Mouse (Mus musculus) testis, adult 2 months (tissue): ENCODE measurements around the gene Ercc2. TPM values are rescaled to one million over a fixed set of nuclear protein-coding genes. Genes with fewer than 3 reads are reported as not detected.
A peak's percentile ranks its signal among the peaks of the same experiment; 100 is the strongest.

Source experiments
- H3K27ac ChIP-seq: fragments of 200-500 bp; 2 replicates; pipeline ENCODE4 v1.5.1; 2012; ENCODE audit warnings: low read depth, low read length; ENCODE audit not compliant: control insufficient read depth, insufficient read depth
- H3K27me3 ChIP-seq: fragments of 200-500 bp; 2 replicates; pipeline ENCODE4 v1.6.1; 2012; ENCODE audit warnings: mild to moderate bottlenecking, low read length, moderate library complexity; ENCODE audit not compliant: control insufficient read depth, insufficient read depth
- H3K36me3 ChIP-seq: fragments of 200-500 bp; 2 replicates; pipeline ENCODE4 v1.6.1; 2012; ENCODE audit warnings: mild to moderate bottlenecking, low read length; ENCODE audit not compliant: control insufficient read depth, insufficient read depth
- H3K4me1 ChIP-seq: fragments of 200-500 bp; 2 replicates; pipeline ENCODE4 v1.6.1; 2012; ENCODE audit warnings: low read length; ENCODE audit not compliant: control insufficient read depth, insufficient read depth
- H3K4me3 ChIP-seq: fragments of 200-500 bp; 2 replicates; pipeline ENCODE4 v1.5.1; 2012; ENCODE audit warnings: low read depth, mild to moderate bottlenecking, low read length, moderate library complexity, mixed read lengths; ENCODE audit not compliant: control insufficient read depth
- CTCF ChIP-seq: fragments of 200-500 bp; IDR thresholded peaks from 2 replicates; pipeline ENCODE4 v1.5.1; 2012; ENCODE audit warnings: low read depth, mild to moderate bottlenecking, inconsistent platforms, low read length, moderate library complexity; ENCODE audit not compliant: control insufficient read depth, insufficient read depth, insufficient replicate concordance
- POLR2A ChIP-seq: fragments of 200-500 bp; IDR thresholded peaks from 2 replicates; pipeline ENCODE4 v1.6.1; 2012; ENCODE audit warnings: low read depth, mild to moderate bottlenecking, inconsistent platforms, low read length, moderate library complexity; ENCODE audit not compliant: control insufficient read depth
- polyA plus RNA-seq: library from polyadenylated mRNA; depleted of rRNA; stranded (reverse); fragments of >200 nt; gene quantifications from 2 replicates; pipeline ENCODE4 v1.2.3, GENCODE M21; 2012

Gene Ercc2
- polyA plus RNA-seq, 1 experiment: 53.3 TPM

- no peaks in the 10 kb centered on the region for H3K27me3 ChIP-seq
- no peak overlapping the region for H3K4me3 ChIP-seq
- no peak overlapping the region for H3K27ac ChIP-seq
- TF ChIP-seq POLR2A: no peak
- no peak for TF ChIP-seq CTCF
- H3K36me3 ChIP-seq: no peaks in the 10 kb centered on the region; the same call in 1 of the 2 replicates
- H3K4me1 ChIP-seq: peaks cover 6% of the 10 kb centered on the region
Observed at GRCm38 (mm10) chr7:19375368-19375767, 6.4 kb upstream of the Ercc2 start.

GRCm38 (mm10) chr7:19376019-19376418 is 5.8 kb upstream of the Ercc2 start:
- H3K36me3 ChIP-seq: no peaks in the 10 kb centered on the region; the same call in 1 of the 2 replicates
- H3K27me3 ChIP-seq: no peaks in the 10 kb centered on the region
- H3K4me1 ChIP-seq: peaks cover 6% of the 10 kb centered on the region
- TF ChIP-seq CTCF (no peak), POLR2A (no peak)
- H3K4me3 ChIP-seq: no peak overlapping the region
- no peak overlapping the region for H3K27ac ChIP-seq

GRCm38 (mm10) chr7:19378049-19378448 is 3.8 kb upstream of the Ercc2 start:
- no peak overlapping the region for H3K4me3 ChIP-seq
- H3K36me3 ChIP-seq: no peaks in the 10 kb centered on the region; the same call in 1 of the 2 replicates
- no peak for TF ChIP-seq CTCF
- no peak for TF ChIP-seq POLR2A
- peaks cover 5% of the 10 kb centered on the region for H3K4me1 ChIP-seq
- no peak overlapping the region for H3K27ac ChIP-seq
- no peaks in the 10 kb centered on the region for H3K27me3 ChIP-seq

- Histone ChIP-seq H3K36me3 (peaks cover 2% of the 10 kb centered on the region), H3K4me3 (peak overlapping the region; percentile 96), H3K4me1 (peaks cover 3% of the 10 kb centered on the region), H3K27me3 (no peaks in the 10 kb centered on the region), H3K27ac (peak overlapping the region; percentile 81)
- TF ChIP-seq CTCF (peak; percentile 15; the same call in 1 of the 2 replicates), POLR2A (no peak)
Observed at GRCm38 (mm10) chr7:19382166-19382541, 344 bp downstream of the Ercc2 start.

- Histone ChIP-seq H3K4me1 (peaks cover 3% of the 10 kb centered on the region), H3K27ac (no peak overlapping the region), H3K36me3 (peaks cover 2% of the 10 kb centered on the region), H3K27me3 (no peaks in the 10 kb centered on the region), H3K4me3 (no peak overlapping the region)
- TF ChIP-seq POLR2A (no peak; the same call in 1 of the 2 replicates), CTCF (no peak)
Observed at GRCm38 (mm10) chr7:19383708-19384107, 1.9 kb downstream of the Ercc2 start.

GRCm38 (mm10) chr7:19388699-19389413 is 7.0 kb downstream of the Ercc2 start:
- H3K27me3 ChIP-seq: no peaks in the 10 kb centered on the region
- no peak overlapping the region for H3K27ac ChIP-seq
- H3K4me1 ChIP-seq: no peaks in the 10 kb centered on the region
- TF ChIP-seq POLR2A (no peak), CTCF (no peak)
- no peak overlapping the region for H3K4me3 ChIP-seq
- H3K36me3 ChIP-seq: peaks cover 5% of the 10 kb centered on the region

- H3K27me3 ChIP-seq: no peaks in the 10 kb centered on the region
- TF ChIP-seq CTCF: no peak
- TF ChIP-seq POLR2A: no peak
- peaks cover 5% of the 10 kb centered on the region for H3K4me1 ChIP-seq
- H3K27ac ChIP-seq: no peak overlapping the region
- H3K4me3 ChIP-seq: no peak overlapping the region
- H3K36me3 ChIP-seq: peaks cover 4% of the 10 kb centered on the region; the same call in 1 of the 2 replicates
Observed at GRCm38 (mm10) chr7:19394484-19394883, 12.7 kb downstream of the Ercc2 start.
